Mouse (Mus musculus) neural tube, postnatal 0 days (tissue): Measurements from ENCODE around the gene Olfr1167. TPM values are rescaled to one million over a fixed set of nuclear protein-coding genes. Genes with fewer than 3 reads are reported as not detected.

Source experiments
- polyA plus RNA-seq: library from polyadenylated mRNA; unstranded; fragments of >200 nt; fragmentation: Nextera tagmentation; extraction: Ambion mirVana; gene quantifications from 2 replicates; pipeline ENCODE4 v1.2.1, GENCODE M21; 2015

The Olfr1167 gene
- not detected in 2 replicates for polyA plus RNA-seq

GRCm38 (mm10) chr2:88155093-88155492 lies at the start of gene Olfr1167:
Gene Olfr1167 (minus strand): TSS chr2:88155193.

GRCm38 (mm10) chr2:88181580-88181979 lies 26.6 kb upstream of the Olfr1167 start, which contains the start of gene Olfr1168:
Gene Olfr1168 (plus strand): TSS chr2:88181880.

GRCm38 (mm10) chr2:88128172-88128571 lies 26.8 kb downstream of the Olfr1167 start, which contains the start of gene Olfr1166:
Gene Olfr1166 (minus strand): TSS chr2:88128272.

Other genes with a start within 250 kb of the Olfr1167 start
- gene Olfr1155, start 210.1 kb downstream of the Olfr1167 start, polyA plus RNA-seq, result not detected in 2 replicates
- gene Olfr1156, start 202.1 kb downstream of the Olfr1167 start, polyA plus RNA-seq, result not detected in 2 replicates
- not detected in 2 replicates for gene Olfr1157, start 186.9 kb downstream of the Olfr1167 start, polyA plus RNA-seq
- not detected in 2 replicates for gene Olfr74, start 180.5 kb downstream of the Olfr1167 start, polyA plus RNA-seq
- gene Olfr1158, start 165.1 kb downstream of the Olfr1167 start, polyA plus RNA-seq, result not detected in 2 replicates
- not detected in 2 replicates for gene Olfr1160, start 146.9 kb downstream of the Olfr1167 start, polyA plus RNA-seq
- not detected in 2 replicates for gene Olfr1161, start 132.4 kb downstream of the Olfr1167 start, polyA plus RNA-seq
- not detected in 2 replicates for gene Olfr73, start 117.5 kb downstream of the Olfr1167 start, polyA plus RNA-seq
- gene Olfr1162, start 104.1 kb downstream of the Olfr1167 start, polyA plus RNA-seq, result not detected in 2 replicates
- gene Olfr1163, start 83.4 kb downstream of the Olfr1167 start, polyA plus RNA-seq, result not detected in 2 replicates
- gene Olfr1164, start 61.2 kb downstream of the Olfr1167 start, polyA plus RNA-seq, result not detected in 2 replicates
- not detected in 2 replicates for gene Olfr1166, start 26.9 kb downstream of the Olfr1167 start, polyA plus RNA-seq
- gene Olfr1168, start 26.7 kb upstream of the Olfr1167 start, polyA plus RNA-seq, result not detected in 2 replicates
- gene Olfr1170, start 73.1 kb upstream of the Olfr1167 start, polyA plus RNA-seq, result not detected in 2 replicates
- not detected in 2 replicates for gene Olfr1173, start 124.7 kb upstream of the Olfr1167 start, polyA plus RNA-seq
- gene Olfr1174-ps, start 159.9 kb upstream of the Olfr1167 start, polyA plus RNA-seq, result not detected in 2 replicates
- not detected in 2 replicates for gene Olfr1175-ps, start 172.0 kb upstream of the Olfr1167 start, polyA plus RNA-seq
- gene Olfr1176, start 181.5 kb upstream of the Olfr1167 start, polyA plus RNA-seq, result not detected in 2 replicates
- not detected in 2 replicates for gene Olfr1177-ps, start 191.3 kb upstream of the Olfr1167 start, polyA plus RNA-seq
- gene Olfr1178, start 231.9 kb upstream of the Olfr1167 start, polyA plus RNA-seq, result not detected in 2 replicates